Mouse (Mus musculus) kidney, embryonic 14.5 days (tissue): ENCODE results near the gene Vav2. TPM values are rescaled to one million over a fixed set of nuclear protein-coding genes. Genes with fewer than 3 reads are reported as not detected.

Source experiments
- ATAC-seq: fragments of 200-750 bp; cut with Nextera tagmentation; 2 replicates; pipeline ENCODE4 v1.8.0; 2017; ENCODE audit warnings: moderate number of reproducible peaks, mild to moderate bottlenecking, moderate TSS enrichment, moderate library complexity; ENCODE audit not compliant: low FRiP score, low TSS enrichment
- H3K27ac ChIP-seq: fragments of 300-500 bp; sonication (generic); 2 replicates; pipeline ENCODE4 v1.5.1; 2014; ENCODE audit warnings: low read depth, mild to moderate bottlenecking, low read length, moderate library complexity, mixed read lengths
- H3K27me3 ChIP-seq: fragments of 300-500 bp; sonication (generic); 2 replicates; pipeline ENCODE4 v1.6.1; 2014; ENCODE audit warnings: mild to moderate bottlenecking, low read length; ENCODE audit not compliant: control insufficient read depth, insufficient read depth
- H3K36me3 ChIP-seq: fragments of 300-500 bp; sonication (generic); 2 replicates; pipeline ENCODE4 v1.6.1; 2014; ENCODE audit warnings: low read length, mixed read lengths; ENCODE audit not compliant: control insufficient read depth, insufficient read depth
- H3K4me1 ChIP-seq: fragments of 300-500 bp; sonication (generic); 2 replicates; pipeline ENCODE4 v1.6.1; 2014; ENCODE audit warnings: low read length, mixed read lengths; ENCODE audit not compliant: control insufficient read depth, insufficient read depth
- H3K4me2 ChIP-seq: fragments of 300-500 bp; sonication (generic); replicated peaks from 2 replicates; pipeline ENCODE4 v1.6.1; 2014; ENCODE audit warnings: low read depth, mild to moderate bottlenecking, low read length
- H3K4me3 ChIP-seq: fragments of 300-500 bp; sonication (generic); 2 replicates; pipeline ENCODE4 v1.5.1; 2014; ENCODE audit warnings: mild to moderate bottlenecking, low read length
- H3K9ac ChIP-seq: fragments of 300-500 bp; sonication (generic); 2 replicates; pipeline ENCODE4 v1.6.1; 2014; ENCODE audit warnings: low read depth, mild to moderate bottlenecking, low read length, moderate library complexity
- H3K9me3 ChIP-seq: fragments of 300-500 bp; sonication (generic); 2 replicates; pipeline ENCODE4 v1.6.1; 2016; ENCODE audit warnings: low read length; ENCODE audit not compliant: control insufficient read depth
- WGBS: fragments of 180-500 bp; shearing (Covaris S2); extraction: QIAGEN DNeasy Blood & Tissue Kit; methylation state at CpG from one replicate; pipeline ENCODE4 v1.1.7; 2014; 5-methylcytosine and 5-hydroxymethylcytosine counted together
- microRNA-seq: library from miRNA; unstranded; fragments of <30 nt; microRNA quantifications from one replicate; pipeline ENCODE4, GENCODE M21; 2016
- polyA plus RNA-seq: library from polyadenylated mRNA; unstranded; fragments of >200 nt; fragmentation: Nextera tagmentation; extraction: Ambion mirVana; gene quantifications from 2 replicates; pipeline ENCODE4 v1.2.1, GENCODE M21; 2014

Vav2 gene
- polyA plus RNA-seq, 1 experiment from 2014 or later, result 8.2 TPM

GRCm38 (mm10) chr2:27218121-27218544, 208.7 kb downstream of the Vav2 start:
- Histone ChIP-seq H3K4me3 (no peak overlapping the region), H3K4me2 (no peak overlapping the region), H3K9me3 (no peaks in the 10 kb centered on the region), H3K27me3 (no peaks in the 10 kb centered on the region), H3K27ac (no peak overlapping the region), H3K9ac (no peak overlapping the region), H3K36me3 (no peaks in the 10 kb centered on the region; the same call in 1 of the 2 replicates), H3K4me1 (no peaks in the 10 kb centered on the region)
- WGBS, result 80% methylated on average over 2 of the region's 2 CpGs
- ATAC-seq, result no peak

DNA sequence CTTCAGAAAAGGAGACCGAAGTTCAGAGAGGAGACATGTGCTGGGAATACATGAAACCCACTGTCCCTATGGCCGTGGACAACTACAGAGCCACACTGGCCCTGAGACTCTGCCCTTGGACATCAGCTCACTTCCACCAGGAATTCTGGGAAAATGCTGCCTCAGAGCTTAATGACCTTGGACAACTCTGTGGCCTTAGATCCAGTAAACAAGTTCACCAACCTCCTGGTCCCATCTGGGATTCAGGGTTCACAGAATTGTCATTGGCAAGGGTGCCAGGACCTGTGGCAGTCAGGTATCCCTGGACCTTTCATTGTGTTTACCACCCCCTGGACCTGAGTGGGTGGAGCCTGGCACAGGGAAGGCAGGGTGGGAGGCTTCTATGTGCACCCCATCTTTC, 211.3 kb downstream of the Vav2 start:
- 52% methylated on average over 2 of the region's 2 CpGs for whole genome bisulfite sequencing
- Histone ChIP-seq H3K9me3 (no peaks in the 10 kb centered on the region), H3K36me3 (no peaks in the 10 kb centered on the region; the same call in 1 of the 2 replicates), H3K9ac (no peak overlapping the region), H3K27ac (no peak overlapping the region), H3K4me3 (no peak overlapping the region), H3K4me1 (0 out of 2 replicates have a peak, but pooled peaks cover 2% of the 10 kb centered on the region), H3K27me3 (no peaks in the 10 kb centered on the region), H3K4me2 (no peak overlapping the region)
- no peak for ATAC-seq

Small RNAs within 50 kb of the gene (microRNA-seq; reads per million reads assigned to microRNA genes)
- gene Gm24049 (not detected), gene Mir7578 (not detected)

Other genes starting within 250 kb of the Vav2 start
- 17.6 and 29.9 TPM in 2 replicates for gene Sardh, start 178.7 kb downstream of the Vav2 start, polyA plus RNA-seq
- gene Brd3os, start 15.3 kb upstream of the Vav2 start, polyA plus RNA-seq, result 10.4 and 12.0 TPM in 2 replicates
- gene Brd3, start 80.6 kb upstream of the Vav2 start, polyA plus RNA-seq, result 134 and 147 TPM in 2 replicates
- 37.1 and 73.5 TPM in 2 replicates for gene Wdr5, start 88.1 kb upstream of the Vav2 start, polyA plus RNA-seq
- gene Rxra, start 249.4 kb upstream of the Vav2 start, polyA plus RNA-seq, result 5.9 and 6.2 TPM in 2 replicates